Mouse (Mus musculus) liver, postnatal 0 days (tissue): ENCODE results near the gene Ypel3. TPM values are rescaled to one million over a fixed set of nuclear protein-coding genes. Genes with fewer than 3 reads are reported as not detected.

ENCODE experiments used
- ATAC-seq: fragments of 200-750 bp; cut with Nextera tagmentation; 2 replicates; pipeline ENCODE4 v1.8.0; 2017; ENCODE audit warnings: mild to moderate bottlenecking, moderate library complexity
- DNase-seq: peaks from one replicate; pipeline ENCODE4 v3.0.0-alpha.2; 2016
- H3K27ac ChIP-seq: fragments of 300-500 bp; sonication (generic); 2 replicates; pipeline ENCODE4 v1.5.1; 2014; ENCODE audit warnings: antibody characterized with exemption, moderate library complexity, mild to moderate bottlenecking, low read depth
- H3K27me3 ChIP-seq: fragments of 300-500 bp; sonication (generic); 2 replicates; pipeline ENCODE4 v1.6.1; 2014; ENCODE audit warnings: low read length, control low read depth, mixed read lengths; ENCODE audit not compliant: insufficient read depth
- H3K36me3 ChIP-seq: fragments of 300-500 bp; sonication (generic); replicated peaks from 2 replicates; pipeline ENCODE4 v1.6.1; 2014; ENCODE audit warnings: mild to moderate bottlenecking, control low read depth, low read length, moderate library complexity, mixed read lengths; ENCODE audit not compliant: insufficient read depth
- H3K4me1 ChIP-seq: fragments of 300-500 bp; sonication (generic); 2 replicates; pipeline ENCODE4 v1.6.1; 2014; ENCODE audit warnings: antibody characterized with exemption, mild to moderate bottlenecking, control low read depth; ENCODE audit not compliant: insufficient read depth
- H3K4me2 ChIP-seq: fragments of 300-500 bp; sonication (generic); 2 replicates; pipeline ENCODE4 v1.6.1; 2014; ENCODE audit warnings: low read depth, mild to moderate bottlenecking, low read length, moderate library complexity, mixed read lengths
- H3K4me3 ChIP-seq: fragments of 300-500 bp; sonication (generic); 2 replicates; pipeline ENCODE4 v1.5.1; 2014; ENCODE audit warnings: low read depth, low read length
- H3K9ac ChIP-seq: fragments of 300-500 bp; sonication (generic); replicated peaks from 2 replicates; pipeline ENCODE4 v1.6.1; 2014; ENCODE audit warnings: mild to moderate bottlenecking, moderate library complexity
- H3K9me3 ChIP-seq: fragments of 300-500 bp; sonication (generic); 2 replicates; pipeline ENCODE4 v1.6.1; 2016; ENCODE audit warnings: mild to moderate bottlenecking, control low read depth, low read length, mixed read lengths
- CTCF ChIP-seq: sonication (generic); IDR thresholded peaks from 2 replicates; pipeline ENCODE4 v1.5.1; 2016; ENCODE audit warnings: antibody characterized with exemption, low read depth
- EP300 ChIP-seq: IDR thresholded peaks from 2 replicates; pipeline ENCODE4 v1.6.1; 2016; ENCODE audit warnings: antibody characterized with exemption, low read depth, mild to moderate bottlenecking
- WGBS: fragments of 180-500 bp; shearing (Covaris S2); extraction: QIAGEN DNeasy Blood & Tissue Kit; methylation state at CpG from one replicate; pipeline ENCODE4 v1.1.7; 2014; ENCODE audit not compliant: insufficient replicate concordance; 5-methylcytosine and 5-hydroxymethylcytosine counted together
- polyA plus RNA-seq: library from polyadenylated mRNA; unstranded; fragments of >200 nt; fragmentation: Nextera tagmentation; extraction: Ambion mirVana; gene quantifications from 2 replicates; pipeline ENCODE4 v1.2.1, GENCODE M21; 2015

Gene Ypel3
- polyA plus RNA-seq, 1 experiment from 2014 or later, result 65.0 TPM

- peak; percentile 82 for DNase-seq
- Histone ChIP-seq H3K4me2 (peak overlapping the region; percentile 52), H3K9ac (peak overlapping the region; percentile 35; the same call in 1 of the 2 replicates), H3K36me3 (no peaks in the 10 kb centered on the region), H3K4me1 (peaks cover 15% of the 10 kb centered on the region), H3K4me3 (0 out of 2 replicates have a peak overlapping the region, but pooled peaks have one; percentile 2), H3K27me3 (no peaks in the 10 kb centered on the region), H3K27ac (no peak overlapping the region), H3K9me3 (no peaks in the 10 kb centered on the region)
- ATAC-seq, result peak; percentile 22; the same call in 1 of the 2 replicates
- TF ChIP-seq CTCF (peak; percentile 94), EP300 (no peak)
- WGBS, result under 1% methylated on average over 9 of the region's 9 CpGs
These were observed 21.9 kb upstream of the Ypel3 start for GRCm38 (mm10) chr7:126754866-126755265.

- H3K27me3 ChIP-seq, result no peaks in the 10 kb centered on the region
- H3K9me3 ChIP-seq, result no peaks in the 10 kb centered on the region
- no peak for TF ChIP-seq CTCF
- no peak for TF ChIP-seq EP300
- no peak overlapping the region for H3K27ac ChIP-seq
- WGBS, result 74% methylated on average over 7 of the region's 7 CpGs
- DNase-seq (no peak), ATAC-seq (no peak)
- no peak overlapping the region for H3K4me2 ChIP-seq
- no peak overlapping the region for H3K9ac ChIP-seq
- H3K36me3 ChIP-seq, result peaks cover 11% of the 10 kb centered on the region
- no peak overlapping the region for H3K4me3 ChIP-seq
- H3K4me1 ChIP-seq, result peaks cover 45% of the 10 kb centered on the region
These were observed 18.2 kb upstream of the Ypel3 start for GRCm38 (mm10) chr7:126758539-126758938.

- Histone ChIP-seq H3K4me1 (peaks cover 45% of the 10 kb centered on the region), H3K27ac (peak within 1 kb of the TSS; percentile 92), H3K9me3 (no peaks in the 10 kb centered on the region), H3K4me2 (peak within 1 kb of the TSS; percentile 99), H3K27me3 (no peaks in the 10 kb centered on the region), H3K9ac (peak within 1 kb of the TSS; percentile 85), H3K4me3 (peak within 1 kb of the TSS; percentile 93), H3K36me3 (peaks cover 16% of the 10 kb centered on the region)
- WGBS, result under 1% methylated on average over 32 of the region's 38 CpGs
- DNase-seq (peak; percentile 93), ATAC-seq (peak; percentile 93)
- TF ChIP-seq CTCF (peak; percentile 79), EP300 (no peak)
These were observed 17.6 kb upstream of the Ypel3 start, which contains the start of gene Mapk3 for GRCm38 (mm10) chr7:126759050-126759671. Gene Mapk3, plus strand, starts transcription at chr7:126759601.

GRCm38 (mm10) chr7:126759672-126760390 lies 16.9 kb upstream of the Ypel3 start:
- Histone ChIP-seq H3K9ac (peak overlapping the region; percentile 85), H3K4me2 (peak overlapping the region; percentile 99), H3K4me1 (peaks cover 41% of the 10 kb centered on the region), H3K36me3 (peaks cover 23% of the 10 kb centered on the region), H3K27ac (peak overlapping the region; percentile 92), H3K9me3 (no peaks in the 10 kb centered on the region), H3K4me3 (peak overlapping the region; percentile 93), H3K27me3 (no peaks in the 10 kb centered on the region)
- WGBS, result 2% methylated on average over 22 of the region's 24 CpGs
- DNase-seq (no peak), ATAC-seq (peak; percentile 14)
- no peak for TF ChIP-seq EP300
- TF ChIP-seq CTCF, result no peak

- peak overlapping the region; percentile 93 for H3K4me3 ChIP-seq
- H3K27me3 ChIP-seq, result no peaks in the 10 kb centered on the region
- WGBS, result 35% methylated on average over 3 of the region's 3 CpGs
- peak; percentile 52 for DNase-seq
- peak overlapping the region; percentile 92 for H3K27ac ChIP-seq
- H3K4me1 ChIP-seq, result peaks cover 38% of the 10 kb centered on the region
- peak overlapping the region; percentile 85 for H3K9ac ChIP-seq
- H3K4me2 ChIP-seq, result peak overlapping the region; percentile 99
- H3K36me3 ChIP-seq, result peaks cover 25% of the 10 kb centered on the region
- ATAC-seq, result peak; percentile 12
- TF ChIP-seq EP300 (no peak), CTCF (no peak)
- H3K9me3 ChIP-seq, result no peaks in the 10 kb centered on the region
These were observed 16.4 kb upstream of the Ypel3 start for GRCm38 (mm10) chr7:126760391-126760802.

- ATAC-seq, result no peak
- 39% methylated on average over 4 of the region's 4 CpGs for WGBS
- H3K4me3 ChIP-seq, result 0 out of 2 replicates have a peak overlapping the region, but pooled peaks have one; percentile 93
These were observed 15.8 kb upstream of the Ypel3 start for GRCm38 (mm10) chr7:126760956-126761355.

More at GRCm38 (mm10) chr7:126760956-126761355, 15.8 kb upstream of the Ypel3 start:
- H3K36me3 ChIP-seq, result peaks cover 25% of the 10 kb centered on the region
- peaks cover 38% of the 10 kb centered on the region for H3K4me1 ChIP-seq
- DNase-seq, result no peak
- H3K27me3 ChIP-seq, result no peaks in the 10 kb centered on the region
- TF ChIP-seq CTCF (no peak), EP300 (no peak)
- H3K27ac ChIP-seq, result peak overlapping the region; percentile 45; the same call in 1 of the 2 replicates
- no peak overlapping the region for H3K9ac ChIP-seq
- H3K4me2 ChIP-seq, result peak overlapping the region; percentile 99
- H3K9me3 ChIP-seq, result no peaks in the 10 kb centered on the region
